Mouse (Mus musculus) gastrocnemius, postnatal 10 days (tissue): ENCODE measurements around the gene Iqgap1. TPM values are rescaled to one million over a fixed set of nuclear protein-coding genes. Genes with fewer than 3 reads are reported as not detected.
A peak's percentile ranks its signal among the peaks of the same experiment; 100 is the strongest.

Source experiments
- DNase-seq: peaks from one replicate; pipeline ENCODE4 v3.0.0; 2021; ENCODE audit warnings: mixed read lengths
- total RNA-seq, 2 experiments: library from RNA; stranded (reverse); gene quantifications; 2 replicates each; pipeline ENCODE4 v1.2.3; 2021

The Iqgap1 gene
- total RNA-seq, 2 experiments from 2014 or later, result 38.7 to 60.1 TPM

- DNase-seq, result peak; percentile 95
Observed at GRCm38 (mm10) chr7:80803173-80803872, 22.5 kb downstream of the Iqgap1 start.

- no peak for DNase-seq
Observed at GRCm38 (mm10) chr7:80802412-80803160, 23.2 kb downstream of the Iqgap1 start.

GRCm38 (mm10) chr7:80799307-80799706 lies 26.5 kb downstream of the Iqgap1 start:
- no peak for DNase-seq

- no peak for DNase-seq
Observed at GRCm38 (mm10) chr7:80796805-80797567, 28.8 kb downstream of the Iqgap1 start.

- DNase-seq, result no peak
Observed at GRCm38 (mm10) chr7:80796258-80796657, 29.5 kb downstream of the Iqgap1 start.

- no peak for DNase-seq
Observed at GRCm38 (mm10) chr7:80789534-80789933, 36.2 kb downstream of the Iqgap1 start.

GRCm38 (mm10) chr7:80789061-80789460 lies 36.7 kb downstream of the Iqgap1 start:
- DNase-seq, result no peak

- DNase-seq, result no peak
Observed at GRCm38 (mm10) chr7:80788002-80788401, 37.8 kb downstream of the Iqgap1 start.

GRCm38 (mm10) chr7:80786746-80787145 lies 39.0 kb downstream of the Iqgap1 start:
- DNase-seq, result no peak

- no peak for DNase-seq
Observed at GRCm38 (mm10) chr7:80783841-80784240, 41.9 kb downstream of the Iqgap1 start.

GRCm38 (mm10) chr7:80782155-80783109 lies 43.3 kb downstream of the Iqgap1 start:
- no peak for DNase-seq

GRCm38 (mm10) chr7:80781444-80782120 lies 44.2 kb downstream of the Iqgap1 start:
- peak; percentile 34 for DNase-seq

GRCm38 (mm10) chr7:80778958-80779669 lies 46.7 kb downstream of the Iqgap1 start:
- DNase-seq, result no peak

- no peak for DNase-seq
Observed at GRCm38 (mm10) chr7:80778376-80778775, 47.4 kb downstream of the Iqgap1 start.

- no peak for DNase-seq
Observed at GRCm38 (mm10) chr7:80777151-80777550, 48.6 kb downstream of the Iqgap1 start.

GRCm38 (mm10) chr7:80776090-80776489 lies 49.7 kb downstream of the Iqgap1 start:
- no peak for DNase-seq

- DNase-seq, result no peak
Observed at GRCm38 (mm10) chr7:80775448-80775904, 50.3 kb downstream of the Iqgap1 start.

GRCm38 (mm10) chr7:80774615-80775447 lies 50.9 kb downstream of the Iqgap1 start:
- no peak for DNase-seq
